Mouse (Mus musculus) G1E (cell line): ENCODE data around the gene Triobp.

Experiments
- CTCF ChIP-seq: IDR thresholded peaks from 2 replicates; pipeline ENCODE4 v1.5.1; 2012; ENCODE audit warnings: low read depth, low read length, inconsistent platforms, mixed read lengths
- GATA1 ChIP-seq: IDR thresholded peaks from 2 replicates; pipeline ENCODE4 v1.6.1; 2012; ENCODE audit warnings: borderline replicate concordance, low read length, inconsistent platforms, mixed read lengths
- POLR2AphosphoS5 ChIP-seq: IDR thresholded peaks from 2 replicates; pipeline ENCODE4 v1.6.1; 2012; ENCODE audit warnings: low read depth, low read length, inconsistent platforms; ENCODE audit not compliant: insufficient replicate concordance

- no peak for TF ChIP-seq CTCF
- no peak for TF ChIP-seq POLR2AphosphoS5
- TF ChIP-seq GATA1, result no peak
Observed at GRCm38 (mm10) chr15:78919914-78920313, 27.6 kb upstream of the Triobp start.
